Mouse (Mus musculus) C2C12 (cell line): ENCODE measurements around the gene Cnnm1. TPM values are rescaled to one million over a fixed set of nuclear protein-coding genes. Genes with fewer than 3 reads are reported as not detected.

Source experiments
- H3K27me3 ChIP-seq: one replicate; pipeline ENCODE4 v1.6.1; 2011; ENCODE audit not compliant: control insufficient read depth, insufficient read depth, insufficient read length
- H3K36me3 ChIP-seq: one replicate; pipeline ENCODE4 v1.6.1; 2011; ENCODE audit not compliant: control insufficient read depth, insufficient read depth
- H3K4me3 ChIP-seq: one replicate; pipeline ENCODE4 v1.5.1; 2011; ENCODE audit warnings: mild to moderate bottlenecking, control low read depth; ENCODE audit not compliant: poor library complexity, insufficient read depth, severe bottlenecking
- H3K79me2 ChIP-seq: one replicate; pipeline ENCODE4 v1.6.1; 2011; ENCODE audit not compliant: control insufficient read depth, insufficient read depth
- H3K79me3 ChIP-seq: one replicate; pipeline ENCODE4 v1.6.1; 2011; ENCODE audit warnings: low read depth, control low read depth
- H3ac ChIP-seq: one replicate; pipeline ENCODE3; 2011; ENCODE audit warnings: low read depth; ENCODE audit not compliant: control insufficient read depth, insufficient read length
- CEBPB ChIP-seq: IDR thresholded peaks from one replicate; pipeline ENCODE4 v1.6.1; 2011; ENCODE audit warnings: low read depth, mild to moderate bottlenecking, control low read depth, moderate library complexity
- CTCF ChIP-seq: IDR thresholded peaks from one replicate; pipeline ENCODE4 v1.5.1; 2011; ENCODE audit not compliant: control insufficient read depth, insufficient read depth, insufficient read length
- FOSL1 ChIP-seq: IDR thresholded peaks from one replicate; pipeline ENCODE4 v1.8.0; 2011; ENCODE audit warnings: mild to moderate bottlenecking, low read length; ENCODE audit not compliant: poor library complexity, insufficient read depth, severe bottlenecking
- MAX ChIP-seq: IDR thresholded peaks from one replicate; pipeline ENCODE4 v1.6.1; 2011; ENCODE audit warnings: mild to moderate bottlenecking, control low read depth
- MYOD1 ChIP-seq: IDR thresholded peaks from one replicate; pipeline ENCODE4 v1.6.1; 2011; ENCODE audit warnings: low read depth; ENCODE audit not compliant: control insufficient read depth, insufficient read length
- MYOG ChIP-seq: IDR thresholded peaks from one replicate; pipeline ENCODE4 v1.6.1; 2011; ENCODE audit not compliant: control insufficient read depth, insufficient read length; ENCODE audit errors: extremely low read depth
- USF1 ChIP-seq: IDR thresholded peaks from one replicate; pipeline ENCODE4 v1.6.1; 2011; ENCODE audit warnings: low read depth, mild to moderate bottlenecking, control low read depth, moderate library complexity
- polyA plus RNA-seq: library from polyadenylated mRNA; unstranded; fragments of >200 nt; fragmentation: generic; extraction: Trizol; gene quantifications from one replicate; pipeline ENCODE4 v1.2.1, GENCODE M21; 2012; ENCODE audit warnings: missing spikeins

Gene Cnnm1
- polyA plus RNA-seq, 1 experiment: not detected

DNA sequence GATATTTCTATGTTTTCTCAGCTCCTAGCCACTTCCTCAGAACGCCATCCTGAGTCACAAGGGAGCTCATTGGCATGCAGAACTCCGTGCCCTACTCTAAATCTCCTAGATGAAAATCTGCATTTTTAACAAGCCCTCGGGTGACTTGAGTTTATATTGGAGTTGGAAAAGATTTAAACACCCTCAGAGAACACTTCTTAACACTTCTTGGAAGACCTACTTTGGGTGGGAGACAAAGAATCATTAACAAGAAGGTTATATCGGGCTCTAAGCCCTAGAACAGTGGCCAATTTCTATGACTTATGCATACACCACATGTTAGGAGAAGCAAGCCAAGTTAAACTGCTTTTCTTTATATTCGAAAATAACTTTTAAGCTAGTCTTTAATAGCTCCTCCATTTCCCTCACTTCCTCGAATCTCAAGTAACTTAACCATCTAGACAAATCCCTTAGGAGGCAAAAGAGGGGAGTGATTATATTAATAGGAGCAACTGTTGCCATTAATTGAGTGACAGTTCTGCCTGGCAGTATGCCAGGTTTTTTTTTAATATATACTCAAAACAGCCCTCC lies 4.5 kb downstream of the Cnnm1 start:
- Histone ChIP-seq H3K27me3 (peaks cover 29% of the 10 kb centered on the region), H3ac (no peak overlapping the region), H3K36me3 (no peaks in the 10 kb centered on the region), H3K4me3 (no peak overlapping the region), H3K79me2 (no peaks in the 10 kb centered on the region), H3K79me3 (no peaks in the 10 kb centered on the region)
- no peak for TF ChIP-seq MYOG
- no peak for TF ChIP-seq FOSL1
- no peak for TF ChIP-seq MAX
- TF ChIP-seq MYOD1: no peak
- no peak for TF ChIP-seq CEBPB
- no peak for TF ChIP-seq USF1
- no peak for TF ChIP-seq CTCF

DNA sequence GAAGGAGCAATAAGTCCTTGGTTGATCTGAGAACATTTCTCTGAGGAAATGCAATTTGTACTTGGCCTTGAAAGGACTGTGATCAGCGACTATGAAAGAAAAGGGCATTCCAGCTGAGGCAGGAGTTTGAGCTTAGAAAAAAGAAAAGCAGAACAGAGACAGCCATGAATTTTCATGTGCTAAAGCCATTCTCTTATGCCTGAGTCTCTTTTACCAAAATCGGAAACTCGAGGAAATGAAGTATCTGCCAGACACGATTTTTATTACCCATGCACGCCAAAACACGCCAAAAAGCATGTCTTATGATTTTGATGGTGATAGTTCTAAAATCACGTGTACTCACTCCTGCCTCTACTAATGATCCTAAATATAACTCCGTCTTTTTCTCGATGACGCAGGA lies 11.3 kb downstream of the Cnnm1 start:
- H3K79me3 ChIP-seq: no peaks in the 10 kb centered on the region
- H3K36me3 ChIP-seq: no peaks in the 10 kb centered on the region
- H3K79me2 ChIP-seq: no peaks in the 10 kb centered on the region
- no peak overlapping the region for H3ac ChIP-seq
- TF ChIP-seq MYOD1 (no peak), CTCF (no peak), USF1 (no peak), MYOG (no peak), FOSL1 (no peak), MAX (no peak), CEBPB (no peak)
- H3K4me3 ChIP-seq: no peak overlapping the region
- H3K27me3 ChIP-seq: peaks cover 19% of the 10 kb centered on the region

DNA sequence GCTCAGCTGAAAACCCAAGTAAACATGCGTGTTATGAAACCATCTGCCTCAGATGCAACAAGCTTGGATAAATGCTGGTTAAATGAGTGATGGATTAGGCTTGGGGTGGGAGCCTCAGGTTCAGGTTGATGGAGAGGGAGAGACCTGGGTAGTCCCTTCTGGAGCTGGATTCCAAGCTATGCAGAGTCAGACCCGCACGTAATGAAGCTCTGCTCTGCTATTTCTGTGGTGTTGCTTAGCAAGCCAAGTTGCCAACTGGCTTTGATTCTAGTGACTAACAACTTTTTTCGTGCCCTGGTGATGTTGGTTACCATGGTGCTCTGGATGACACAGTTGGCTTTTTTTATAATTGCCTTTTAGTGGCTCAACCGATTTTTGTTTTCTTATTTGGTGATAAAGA lies 11.9 kb downstream of the Cnnm1 start:
- TF ChIP-seq MAX (no peak), CEBPB (no peak), MYOG (no peak), FOSL1 (no peak)
- no peaks in the 10 kb centered on the region for H3K79me2 ChIP-seq
- no peak overlapping the region for H3ac ChIP-seq
- H3K79me3 ChIP-seq: no peaks in the 10 kb centered on the region
- no peaks in the 10 kb centered on the region for H3K36me3 ChIP-seq
- peaks cover 24% of the 10 kb centered on the region for H3K27me3 ChIP-seq
- no peak overlapping the region for H3K4me3 ChIP-seq

DNA sequence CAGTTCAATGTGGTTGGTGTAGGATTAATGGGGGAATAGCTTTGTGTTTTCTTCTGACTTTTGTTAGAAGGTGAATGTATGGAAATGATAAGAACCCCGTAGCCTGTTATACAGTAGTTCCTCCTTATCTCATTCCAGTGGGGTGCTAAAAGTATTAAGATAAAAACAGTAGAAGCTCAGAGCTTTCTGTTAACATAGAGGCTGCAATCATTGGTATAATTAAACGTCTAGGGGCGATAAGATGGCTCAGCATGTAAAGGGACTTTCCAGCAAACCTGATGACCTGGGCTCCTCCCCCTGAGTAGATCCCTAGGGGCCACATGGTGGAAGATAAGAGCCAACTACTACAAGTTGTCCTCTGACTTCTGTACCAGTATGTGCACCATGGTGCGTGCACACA lies 12.8 kb downstream of the Cnnm1 start:
- no peak overlapping the region for H3K4me3 ChIP-seq
- H3K36me3 ChIP-seq: no peaks in the 10 kb centered on the region
- TF ChIP-seq MYOD1 (no peak), MAX (no peak), CEBPB (no peak), FOSL1 (no peak), USF1 (no peak), MYOG (no peak), CTCF (no peak)
- no peaks in the 10 kb centered on the region for H3K79me2 ChIP-seq
- peaks cover 28% of the 10 kb centered on the region for H3K27me3 ChIP-seq
- no peaks in the 10 kb centered on the region for H3K79me3 ChIP-seq
- H3ac ChIP-seq: no peak overlapping the region

DNA sequence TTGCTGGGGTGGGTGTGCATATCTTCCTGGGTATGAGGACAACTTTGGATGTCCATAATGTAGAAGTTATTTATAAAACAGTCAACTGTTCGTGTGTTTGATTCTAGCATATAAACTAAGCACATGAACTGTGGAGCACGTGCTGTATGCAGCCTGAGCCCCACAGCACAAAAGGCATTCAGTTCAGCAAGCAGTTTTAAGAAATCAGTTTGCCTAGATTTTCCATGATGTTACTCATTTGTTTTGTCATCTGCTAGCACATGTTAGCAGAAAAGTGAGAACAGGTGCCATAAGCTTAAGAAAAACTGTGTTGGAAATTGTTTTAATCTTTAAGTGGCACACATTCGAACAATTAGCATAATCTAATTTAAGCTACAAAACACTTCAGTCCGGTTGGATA lies 19.7 kb downstream of the Cnnm1 start:
- Histone ChIP-seq H3ac (no peak overlapping the region), H3K79me2 (no peaks in the 10 kb centered on the region), H3K36me3 (no peaks in the 10 kb centered on the region), H3K79me3 (no peaks in the 10 kb centered on the region), H3K27me3 (peaks cover 34% of the 10 kb centered on the region), H3K4me3 (no peak overlapping the region)
- TF ChIP-seq CEBPB: no peak
- no peak for TF ChIP-seq USF1
- TF ChIP-seq MYOD1: no peak
- no peak for TF ChIP-seq MYOG
- TF ChIP-seq CTCF: no peak
- TF ChIP-seq FOSL1: no peak
- no peak for TF ChIP-seq MAX

DNA sequence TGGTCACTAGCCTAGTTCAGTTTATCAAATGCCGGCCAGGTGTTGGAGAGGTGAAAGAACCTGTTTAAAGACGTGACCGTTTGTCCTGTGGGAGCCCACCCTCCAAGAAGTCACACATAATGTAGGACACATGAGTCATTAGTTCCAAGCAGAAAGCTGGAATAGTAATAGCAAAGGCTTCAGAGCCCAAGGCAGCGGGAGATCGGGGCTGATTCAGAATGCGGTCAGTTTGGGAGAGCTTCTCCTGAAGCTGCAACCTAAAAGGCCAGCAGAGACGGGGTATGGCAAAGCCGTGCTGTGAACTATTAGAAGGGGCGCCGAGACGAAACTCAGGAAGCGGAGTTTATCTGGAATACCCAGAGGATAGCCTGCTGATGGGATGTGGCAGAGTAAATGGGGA lies 20.2 kb downstream of the Cnnm1 start:
- Histone ChIP-seq H3K27me3 (peaks cover 32% of the 10 kb centered on the region), H3K79me3 (no peaks in the 10 kb centered on the region), H3K79me2 (no peaks in the 10 kb centered on the region), H3ac (no peak overlapping the region), H3K36me3 (no peaks in the 10 kb centered on the region), H3K4me3 (no peak overlapping the region)
- TF ChIP-seq USF1 (no peak), MYOG (no peak), CEBPB (no peak), MAX (no peak), MYOD1 (no peak), FOSL1 (no peak), CTCF (no peak)
